Mouse (Mus musculus) forelimb bud, embryonic 11.5 days (tissue): ENCODE measurements at regions not wholly inside any gene's neighbourhood (a gene's known extent, or its start where the extent isn't known, plus 50 kb on each side); places are given as distances from the start of the nearest gene placed in this dataset.

Experiments used
- DNase-seq: peaks from one replicate; pipeline ENCODE4 v3.0.0-alpha.2; 2012; ENCODE audit warnings: low read depth, low spot score

DNA sequence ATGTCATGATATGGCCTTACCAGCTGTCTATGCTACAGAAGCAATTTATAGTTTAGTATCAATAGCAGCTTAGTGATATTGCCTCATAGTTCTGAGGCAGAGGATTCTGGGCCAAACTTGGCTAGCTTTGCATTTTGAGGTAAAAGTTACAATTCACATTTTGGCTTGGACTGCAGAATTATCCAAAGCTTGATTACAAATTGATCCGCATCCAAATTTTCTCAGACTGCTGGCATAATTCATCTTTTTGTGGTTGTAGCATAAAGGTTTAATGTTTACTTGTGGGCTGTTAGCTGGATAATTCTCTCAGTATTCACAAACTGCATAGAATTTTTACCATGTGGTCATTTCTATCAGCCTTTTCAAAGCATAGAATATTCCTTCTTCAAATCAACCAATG lies 589.9 kb upstream of the Pdcd1 start:
- DNase-seq = no peak

DNA sequence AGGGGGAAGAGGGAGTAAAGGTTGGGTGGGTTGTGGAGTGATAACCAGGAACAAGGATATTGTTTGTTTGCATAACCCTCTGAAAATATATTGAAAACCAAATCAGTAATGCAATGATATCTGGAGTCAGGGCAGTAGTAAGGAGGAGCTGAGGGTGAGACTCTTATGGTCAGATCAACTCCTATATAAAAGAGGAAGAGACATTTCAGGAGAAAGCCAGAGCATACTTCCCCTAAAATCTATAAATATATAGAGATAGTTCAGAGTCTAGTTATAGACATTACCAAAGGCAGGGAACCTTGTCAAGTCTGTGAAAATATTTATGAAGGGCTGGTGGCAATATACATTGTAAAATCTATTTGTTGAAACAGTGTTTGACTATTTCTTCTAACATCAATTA lies 605.9 kb upstream of the Pdcd1 start:
- DNase-seq = no peak

DNA sequence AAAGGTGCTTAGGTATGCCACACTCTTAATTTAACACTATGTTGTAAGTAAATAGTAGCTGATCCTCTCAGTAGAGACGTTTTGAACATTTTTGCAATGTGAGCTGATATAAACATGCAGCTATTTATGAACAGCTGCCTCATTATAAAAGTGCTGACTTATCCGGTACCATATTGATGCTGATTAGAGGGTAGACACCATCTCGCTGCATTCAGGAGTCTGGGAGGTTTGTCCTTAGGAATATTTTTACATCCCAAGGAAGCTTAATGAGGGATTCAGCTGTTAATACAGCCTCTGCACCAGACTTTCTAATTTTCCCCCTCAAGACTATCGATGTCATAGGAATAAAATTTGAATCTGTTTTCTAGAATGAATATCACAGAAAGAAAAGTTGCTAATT lies 619.3 kb upstream of the Pdcd1 start:
- no peak for DNase-seq

DNA sequence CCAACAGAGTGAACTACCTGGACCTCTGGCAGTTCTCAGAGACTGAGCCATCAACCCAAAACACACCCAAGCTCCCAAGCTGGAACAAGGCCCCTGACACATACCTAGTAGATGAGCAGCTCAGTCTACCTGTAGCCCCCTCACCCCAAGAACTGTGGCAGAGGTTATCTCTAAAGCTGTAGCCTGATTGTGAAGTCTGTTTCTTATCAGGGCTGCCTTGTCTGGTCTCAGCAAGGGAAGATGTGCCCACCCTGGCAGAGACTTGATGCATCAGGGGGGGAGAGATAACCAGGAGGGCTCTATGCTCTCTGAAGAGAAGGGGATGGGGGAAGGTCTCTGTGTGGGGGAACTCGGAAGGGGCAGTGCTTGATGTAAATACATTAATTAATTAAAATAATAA lies 612.9 kb upstream of the Fam174a start:
- no peak for DNase-seq

DNA sequence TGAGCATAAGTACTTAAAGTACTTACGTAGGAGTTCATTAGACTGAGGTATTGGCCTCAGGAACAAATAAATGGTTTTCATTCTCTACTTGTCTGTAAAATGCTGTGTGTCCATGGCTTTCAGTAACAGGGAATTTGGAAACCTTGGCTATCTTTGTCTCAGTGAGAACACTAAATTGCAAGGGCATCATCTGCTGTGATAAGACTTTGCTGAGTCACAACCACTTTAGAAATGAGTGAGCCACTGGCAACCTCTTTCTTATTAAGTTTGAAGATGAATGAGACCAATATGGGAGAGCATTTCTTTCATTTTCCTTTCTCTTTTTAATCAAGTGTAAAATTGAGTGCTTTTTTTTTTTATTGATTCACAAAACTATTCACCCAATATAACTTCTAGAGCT lies 611.7 kb upstream of the Fam174a start:
- DNase-seq = no peak

DNA sequence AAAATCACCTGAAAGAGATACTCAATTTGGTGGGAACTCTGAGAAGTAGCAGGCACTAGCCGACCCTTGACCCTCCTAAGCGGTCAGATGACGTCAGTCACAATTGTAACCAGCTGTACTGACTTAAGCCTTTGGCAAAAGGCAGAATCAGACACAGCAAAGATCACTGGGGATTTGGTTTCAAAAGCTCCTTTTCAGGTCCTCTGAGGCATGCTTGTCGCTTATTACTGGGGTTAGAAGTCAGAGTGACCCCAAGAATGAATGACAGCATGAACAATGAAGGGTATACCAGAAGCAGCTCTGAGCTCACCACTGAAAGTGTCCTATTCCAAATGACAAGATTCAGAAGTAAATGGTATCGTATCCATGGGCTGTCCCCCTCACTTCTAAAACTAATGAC lies 600.6 kb upstream of the Fam174a start:
- peak; percentile 24 for DNase-seq

DNA sequence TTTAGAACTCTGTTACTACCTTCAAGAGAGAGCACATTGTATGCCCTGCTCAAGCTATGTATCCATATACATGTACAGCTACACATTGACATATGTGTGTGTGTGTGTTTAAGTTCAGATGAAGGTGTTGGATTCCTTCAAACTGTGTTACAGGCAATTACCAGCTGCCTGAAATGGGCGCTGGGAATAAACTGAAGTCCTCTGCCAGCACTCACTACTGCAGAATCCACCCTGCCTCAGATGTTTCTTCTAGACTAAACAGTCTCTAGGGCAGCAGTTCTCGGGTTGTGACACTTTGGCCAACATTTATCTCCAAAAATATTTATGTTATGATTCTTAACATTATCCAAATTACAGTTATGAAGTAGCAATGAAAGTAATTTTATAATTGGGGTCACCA lies 595.7 kb upstream of the Fam174a start:
- no peak for DNase-seq

DNA sequence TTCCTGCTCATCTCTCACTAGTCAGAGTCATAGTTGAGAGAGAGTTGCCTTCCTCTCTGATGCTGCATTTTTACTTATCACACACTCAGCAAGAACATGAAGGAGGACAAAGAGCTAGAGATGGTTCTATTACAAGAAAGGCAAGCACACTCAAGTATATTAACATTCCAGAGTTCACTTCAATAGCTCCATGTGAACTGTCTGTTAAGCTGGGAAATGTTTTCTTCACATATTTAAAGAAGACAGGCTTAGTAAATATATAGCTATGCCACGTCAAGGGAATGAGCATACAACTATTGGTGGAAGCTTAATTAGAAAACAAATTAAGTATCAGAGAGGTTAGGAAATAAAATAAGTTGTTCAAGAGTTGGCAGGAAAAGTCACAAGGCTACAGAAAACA lies 559.9 kb upstream of the Fam174a start:
- DNase-seq = no peak

DNA sequence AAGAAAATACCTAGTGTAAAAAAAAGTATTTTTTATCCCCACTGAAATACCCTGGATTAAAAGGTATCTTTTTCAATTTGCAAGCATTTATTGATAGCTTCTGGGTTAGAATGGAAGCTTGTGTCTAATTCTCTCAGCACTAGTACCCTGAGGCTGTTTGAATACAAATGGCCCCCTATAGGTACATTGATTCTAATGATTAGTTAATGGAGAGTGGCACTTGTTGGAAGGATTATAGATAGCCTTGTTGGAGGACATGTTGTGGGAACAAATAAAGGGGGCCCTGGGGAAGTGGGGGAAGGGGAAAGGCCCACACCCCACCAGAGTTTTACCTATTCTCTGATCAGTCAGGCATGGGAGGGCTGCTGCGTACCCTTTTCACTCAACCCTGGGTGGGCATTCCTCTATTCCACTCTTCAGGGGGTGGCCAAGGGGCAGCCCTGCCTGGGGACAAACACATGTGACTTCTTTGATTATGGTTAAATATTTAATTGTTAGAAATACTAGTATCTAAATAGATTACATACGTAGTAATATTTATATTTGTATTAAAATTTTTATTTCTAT lies 524.3 kb upstream of the Fam174a start:
- no peak for DNase-seq

DNA sequence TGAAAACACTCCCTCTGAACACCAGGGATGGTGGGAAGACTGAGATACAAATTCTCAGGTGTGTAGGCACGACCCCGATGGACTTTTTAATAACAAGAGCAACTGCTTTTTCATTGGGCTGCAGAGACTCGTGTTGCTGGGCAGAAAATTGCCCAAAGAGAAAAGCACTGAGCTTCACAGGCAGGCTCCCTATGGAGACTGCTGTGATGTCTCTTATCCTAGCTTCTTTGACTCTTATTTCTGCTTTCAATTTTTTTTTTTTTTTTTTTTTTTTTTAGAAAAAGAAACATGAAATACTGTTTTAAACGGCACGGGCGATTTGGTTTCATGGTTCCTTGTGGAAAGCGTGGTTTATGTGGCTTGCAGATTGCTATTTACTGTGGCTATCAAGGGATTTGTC lies 522.8 kb upstream of the Fam174a start:
- DNase-seq = no peak

DNA sequence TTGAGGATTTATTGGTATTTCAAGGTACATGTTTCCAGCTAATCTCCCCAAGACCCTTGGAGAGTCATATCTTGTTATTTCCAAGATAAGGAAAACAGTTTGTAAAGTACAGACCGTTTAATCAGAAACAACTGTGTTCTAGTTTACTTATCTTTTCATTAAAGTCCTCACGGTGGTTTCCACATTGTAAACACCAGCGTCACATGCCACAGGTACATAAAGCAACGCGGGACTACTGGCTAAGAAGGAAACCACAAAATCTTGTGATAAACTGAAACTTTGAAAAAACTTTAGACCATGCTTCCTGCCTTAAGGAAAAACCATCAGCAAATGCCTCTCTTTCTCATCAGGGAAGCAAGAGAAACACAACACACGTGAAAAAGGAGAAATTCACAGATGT lies 522.4 kb upstream of the Fam174a start:
- no peak for DNase-seq

DNA sequence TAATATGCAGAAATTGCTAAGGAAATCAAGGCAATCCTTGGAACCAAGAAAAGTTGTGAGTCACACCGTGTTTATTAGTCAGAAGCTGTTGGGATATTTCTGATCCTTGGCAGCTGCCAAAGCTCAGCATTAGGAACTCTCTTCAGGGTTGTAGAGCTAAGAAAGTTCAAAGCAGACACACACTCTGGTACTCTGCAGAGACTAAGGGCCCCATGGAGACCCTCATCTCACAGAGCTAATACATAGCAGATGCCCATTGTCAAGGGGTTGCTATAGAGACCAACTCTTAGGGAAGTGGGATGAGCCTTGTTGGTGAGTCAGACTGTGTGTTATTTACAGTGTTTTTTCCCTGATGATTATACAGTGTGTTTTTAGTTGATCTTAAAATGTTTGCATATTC lies 517.4 kb upstream of the Fam174a start:
- no peak for DNase-seq

DNA sequence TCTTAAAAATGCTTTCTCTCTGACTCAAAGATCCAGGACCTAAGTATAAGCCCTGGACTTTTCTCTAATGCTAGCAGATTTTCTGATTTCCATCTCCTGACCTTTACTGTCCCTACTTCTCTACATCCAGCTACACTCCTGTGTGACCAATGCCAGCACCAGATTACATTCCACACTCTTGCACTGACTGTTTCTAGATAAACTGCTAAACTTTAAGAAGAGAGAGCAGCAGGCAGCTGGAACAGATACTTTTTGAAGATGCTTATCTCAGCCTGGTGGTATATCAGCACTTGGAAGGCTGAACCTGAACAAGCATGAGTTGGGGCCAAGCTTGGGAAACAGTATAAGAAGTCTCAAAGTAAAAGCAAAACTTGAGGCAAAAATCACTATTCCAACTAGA lies 509.7 kb upstream of the Fam174a start:
- DNase-seq = no peak

DNA sequence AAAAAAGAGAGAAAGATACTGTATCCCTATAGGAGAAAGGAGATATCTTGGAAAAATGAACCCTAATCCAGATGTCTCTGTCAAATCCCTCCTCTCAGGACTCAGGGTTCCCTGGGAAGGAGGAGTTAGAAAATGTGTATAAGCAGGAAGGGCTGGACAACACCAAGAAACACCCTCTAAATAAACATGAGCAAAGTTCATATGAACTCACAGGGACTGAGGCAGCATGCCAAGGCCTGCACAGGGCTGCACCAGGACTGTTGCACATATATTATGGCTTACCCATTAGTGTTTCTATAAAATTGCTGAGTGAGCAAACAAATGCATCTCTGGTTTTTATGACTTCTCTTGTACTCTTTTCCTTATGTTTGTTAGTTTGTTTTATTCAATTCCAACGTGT lies 508.5 kb upstream of the Fam174a start:
- DNase-seq = no peak

DNA sequence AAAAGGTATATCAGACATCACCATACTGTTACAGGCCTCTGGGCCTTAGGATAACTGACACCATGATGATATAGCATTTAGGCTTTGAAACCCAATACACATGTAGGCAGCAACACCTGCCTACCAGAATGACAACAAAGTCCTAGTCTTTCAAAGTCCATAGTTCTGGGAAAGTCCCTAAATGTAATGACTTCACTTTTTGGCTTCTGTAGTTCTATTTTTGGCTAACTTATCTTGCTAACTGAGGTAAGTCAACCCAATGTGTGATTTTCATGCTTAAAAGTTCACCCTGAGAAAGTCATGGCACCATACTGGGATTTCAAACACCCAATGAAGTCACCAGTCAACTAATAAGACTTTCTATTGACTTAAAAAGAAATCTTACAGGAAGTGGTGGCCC lies 485.8 kb upstream of the Fam174a start:
- no peak for DNase-seq

DNA sequence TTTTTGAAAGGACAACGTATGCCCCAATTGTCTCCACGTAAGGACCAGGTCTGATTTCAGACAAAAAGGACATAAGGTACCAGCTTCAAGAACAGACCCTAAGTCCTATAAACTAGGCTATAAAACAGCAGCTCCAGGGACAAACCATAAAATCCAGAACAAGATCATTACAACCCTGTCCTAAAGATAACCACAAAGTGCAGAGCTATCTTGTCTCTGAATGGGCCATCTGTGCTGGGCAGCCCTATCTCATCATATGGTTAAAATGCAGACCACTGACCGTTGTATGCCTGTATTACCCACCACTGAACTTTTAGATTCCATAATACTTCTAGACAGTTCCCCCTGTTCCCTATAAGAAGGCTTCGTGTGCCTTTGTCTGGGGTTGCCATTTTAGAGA lies 477.4 kb upstream of the Fam174a start:
- DNase-seq = no peak

DNA sequence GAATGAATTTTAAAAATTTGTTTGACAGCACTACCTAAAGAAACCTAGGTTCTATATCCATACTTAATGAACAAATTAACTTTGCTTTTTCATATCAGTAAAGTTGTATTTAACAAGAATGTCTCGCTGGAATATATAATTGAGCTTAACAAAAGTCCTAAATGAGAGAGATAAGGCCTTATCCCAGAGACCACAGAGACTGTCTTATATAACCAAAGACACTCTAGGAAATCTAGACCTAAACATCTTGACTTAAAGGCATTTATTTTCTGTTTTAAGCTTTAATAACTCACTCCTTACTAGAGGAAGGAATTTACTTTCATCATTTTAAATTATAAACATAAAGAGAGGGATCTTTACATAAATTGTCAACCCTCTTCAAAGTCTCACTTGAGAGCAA lies 461.9 kb upstream of the Fam174a start:
- DNase-seq = no peak

DNA sequence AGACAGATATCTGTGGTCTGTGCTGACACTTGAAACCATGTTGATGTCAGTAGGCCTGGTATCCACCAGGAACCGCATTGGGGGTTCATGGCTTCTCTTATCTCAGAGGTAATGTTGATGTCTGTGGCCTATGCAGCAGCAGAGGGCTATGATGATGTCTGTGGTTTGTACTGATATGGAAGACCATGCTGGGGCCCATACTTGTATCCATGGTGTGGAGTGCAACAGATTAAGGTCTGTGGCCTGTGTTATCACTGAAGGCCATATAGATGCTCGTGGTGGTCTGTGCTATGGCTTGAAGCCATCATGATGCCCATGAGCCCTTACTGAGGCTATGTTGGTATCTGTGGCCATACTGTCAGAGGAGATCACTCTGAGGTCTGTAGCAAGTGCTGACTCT lies 455.0 kb upstream of the Fam174a start:
- DNase-seq = no peak

DNA sequence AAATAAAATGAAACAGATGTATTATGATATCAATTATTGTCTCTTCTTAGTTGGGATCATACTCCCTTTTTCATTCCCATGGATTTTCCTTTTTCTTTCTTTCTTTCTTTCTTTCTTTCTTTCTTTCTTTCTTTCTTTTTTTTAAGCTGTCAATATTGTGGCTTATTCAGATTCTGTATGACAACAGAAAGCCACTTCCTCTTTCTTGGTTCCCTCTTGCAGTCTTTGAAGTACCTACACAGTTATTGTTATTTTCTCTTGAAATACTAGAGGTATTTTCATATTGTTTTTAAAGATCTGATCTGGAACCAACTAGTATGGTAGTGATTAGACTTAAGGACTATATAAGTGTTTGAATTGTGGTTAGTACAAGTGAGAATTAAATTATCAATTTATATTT lies 444.6 kb upstream of the Fam174a start:
- no peak for DNase-seq

DNA sequence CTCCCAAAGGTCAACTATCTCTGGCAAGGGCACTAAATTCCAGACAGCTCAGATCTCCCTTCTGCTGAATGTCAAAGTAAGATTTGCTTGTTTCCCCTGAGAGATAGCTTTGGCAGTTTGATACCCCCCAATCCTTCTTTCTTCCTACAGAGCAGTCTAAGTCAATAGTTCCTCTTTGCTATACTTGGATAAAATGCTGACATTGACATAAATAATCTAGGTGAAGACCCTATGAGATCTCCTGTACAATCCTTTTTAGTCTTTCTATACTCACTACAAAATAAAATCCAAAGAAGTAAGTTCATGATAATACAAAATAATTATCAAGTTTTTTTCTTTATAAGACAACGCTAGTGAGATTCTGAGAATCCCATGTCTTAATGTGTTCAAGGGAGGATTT lies 432.9 kb upstream of the Fam174a start:
- DNase-seq = no peak

DNA sequence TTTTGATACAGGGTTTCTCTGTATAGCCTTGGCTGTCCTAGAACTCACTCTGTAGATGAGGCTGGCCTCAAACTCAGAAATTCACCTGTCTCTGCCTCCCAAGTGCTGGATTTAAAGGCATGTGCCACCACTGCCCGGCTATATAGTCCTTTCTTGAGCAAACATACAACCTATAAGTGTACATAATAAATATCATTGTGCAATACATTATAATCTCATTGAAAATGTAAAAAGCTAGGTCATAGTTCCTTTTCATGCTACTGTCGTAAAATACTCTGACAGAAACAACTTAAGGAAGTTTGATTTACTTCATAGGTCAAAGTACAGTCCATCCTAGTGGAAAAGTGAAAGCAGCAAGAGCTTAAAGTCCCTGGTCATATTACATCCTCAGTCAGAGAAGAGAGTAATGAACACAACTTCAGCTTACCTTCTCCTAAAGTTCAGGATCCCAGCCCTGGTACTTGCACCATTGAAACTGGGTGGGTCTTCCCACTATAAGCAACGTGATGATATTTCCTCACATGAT lies 408.4 kb upstream of the Fam174a start:
- no peak for DNase-seq

DNA sequence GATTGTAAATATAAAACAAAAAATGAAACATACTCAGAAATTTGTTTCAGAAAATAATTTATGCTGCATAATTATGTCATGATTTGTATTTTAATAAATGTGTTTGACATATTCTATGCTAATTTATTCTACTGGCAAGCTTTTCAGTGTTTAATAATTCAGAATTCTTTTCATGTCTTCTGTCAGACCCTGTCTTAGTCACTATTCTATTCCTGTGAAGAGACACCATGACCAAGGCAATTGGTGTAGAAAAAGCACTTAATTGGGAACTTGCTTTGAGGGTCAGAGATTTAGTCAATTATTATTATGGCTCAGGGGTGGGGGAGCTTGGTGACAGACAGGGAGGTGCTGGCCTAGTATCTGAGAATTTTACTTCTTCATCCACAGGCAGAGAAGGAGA lies 402.6 kb upstream of the Fam174a start:
- DNase-seq = no peak
